Mouse (Mus musculus) embryo, embryonic 11 days (tissue): Measurements from ENCODE around the gene Fpgs.

Experiments
- DNase-seq: peaks from one replicate; pipeline ENCODE4 v3.0.0-alpha.2; 2015

Fpgs gene

DNA sequence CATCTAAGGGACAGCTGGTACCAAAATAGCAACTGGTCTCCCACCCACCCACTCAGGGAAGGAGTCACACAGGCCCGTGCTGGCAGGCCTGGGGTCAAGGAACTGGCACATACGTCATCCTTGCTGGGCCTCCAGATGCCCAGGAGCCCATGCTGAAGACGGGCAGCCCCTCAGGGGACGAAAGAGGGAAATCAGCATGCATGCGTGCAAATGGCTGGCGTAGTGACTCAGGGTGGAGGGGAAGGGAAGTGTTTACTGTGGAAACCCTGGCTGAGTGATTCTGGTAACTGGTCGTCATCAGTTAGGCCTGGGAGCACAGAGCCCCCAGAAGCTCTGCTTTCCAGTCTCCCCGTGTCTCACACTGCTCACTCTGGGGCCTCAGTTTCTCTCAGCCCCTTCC, 38.6 kb downstream of the Fpgs start:
- DNase-seq, result no peak

DNA sequence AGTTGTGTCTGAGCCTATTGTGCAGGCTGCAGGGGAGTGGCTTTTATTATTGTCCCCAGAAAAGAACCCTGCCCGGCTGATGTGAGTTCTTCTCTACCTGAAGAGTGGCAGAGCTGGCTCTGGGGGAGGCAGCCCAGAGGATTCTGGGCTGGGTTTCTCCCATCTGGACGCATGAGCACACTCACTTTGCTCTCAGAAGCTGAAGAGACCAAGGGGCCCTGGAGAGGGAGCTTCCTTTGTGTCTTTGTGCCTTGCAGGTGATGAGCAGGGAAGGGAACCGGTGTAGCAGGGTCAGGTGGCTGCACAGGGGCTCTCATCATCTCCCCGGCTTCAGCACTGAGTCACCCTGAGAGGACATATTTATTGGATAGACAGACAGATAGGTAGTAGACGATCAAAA, 41.7 kb downstream of the Fpgs start:
- no peak for DNase-seq

GRCm38 (mm10) chr2:32661509-32662107, 42.3 kb downstream of the Fpgs start:
- DNase-seq, result no peak

- DNase-seq, result no peak
Measured at GRCm38 (mm10) chr2:32658873-32659272, 45.1 kb downstream of the Fpgs start.

- DNase-seq, result peak; percentile 73
Measured at GRCm38 (mm10) chr2:32655826-32656225, 48.1 kb downstream of the Fpgs start.

DNA sequence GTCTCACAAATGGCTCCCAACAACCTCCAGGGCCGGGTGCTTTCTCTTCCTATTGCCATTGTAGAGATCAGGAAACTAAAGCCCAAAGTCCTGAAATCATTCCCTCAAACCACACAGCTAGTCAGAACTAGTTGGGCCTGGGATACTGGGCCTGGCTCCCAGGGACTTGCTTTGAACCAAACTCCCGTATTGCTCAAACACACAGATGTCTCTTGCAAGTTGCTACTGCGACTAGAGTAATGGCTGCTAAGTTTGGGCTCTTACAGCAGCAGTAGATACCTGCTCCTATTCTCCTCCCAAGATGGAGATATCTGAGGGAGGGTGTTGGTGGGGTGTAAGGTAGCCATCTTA, 48.6 kb downstream of the Fpgs start:
- no peak for DNase-seq

- DNase-seq, result no peak
Measured at GRCm38 (mm10) chr2:32654743-32655393, 49.1 kb downstream of the Fpgs start.

DNA sequence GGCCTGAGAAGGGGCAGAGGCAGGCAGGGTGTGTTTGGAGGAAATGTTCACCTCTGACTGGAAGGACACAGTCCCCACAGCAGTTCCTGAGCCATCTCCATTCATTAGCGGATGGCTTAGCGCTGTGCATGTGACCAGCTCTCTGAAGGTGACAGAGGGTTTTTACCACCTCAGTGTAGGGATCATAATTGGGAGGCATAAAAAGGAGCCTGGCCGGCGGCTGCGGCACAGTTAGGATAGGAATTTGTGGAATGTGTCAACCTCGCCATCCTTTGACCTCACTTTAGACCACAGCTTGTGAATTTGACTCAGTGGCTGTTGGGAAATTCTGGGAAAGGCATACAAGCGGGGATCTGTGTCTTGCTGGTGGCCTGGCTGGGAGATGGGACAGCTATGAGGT, 50.2 kb downstream of the Fpgs start:
- DNase-seq, result no peak

- no peak for DNase-seq
Measured at GRCm38 (mm10) chr2:32647366-32647765, 56.6 kb downstream of the Fpgs start.

DNA sequence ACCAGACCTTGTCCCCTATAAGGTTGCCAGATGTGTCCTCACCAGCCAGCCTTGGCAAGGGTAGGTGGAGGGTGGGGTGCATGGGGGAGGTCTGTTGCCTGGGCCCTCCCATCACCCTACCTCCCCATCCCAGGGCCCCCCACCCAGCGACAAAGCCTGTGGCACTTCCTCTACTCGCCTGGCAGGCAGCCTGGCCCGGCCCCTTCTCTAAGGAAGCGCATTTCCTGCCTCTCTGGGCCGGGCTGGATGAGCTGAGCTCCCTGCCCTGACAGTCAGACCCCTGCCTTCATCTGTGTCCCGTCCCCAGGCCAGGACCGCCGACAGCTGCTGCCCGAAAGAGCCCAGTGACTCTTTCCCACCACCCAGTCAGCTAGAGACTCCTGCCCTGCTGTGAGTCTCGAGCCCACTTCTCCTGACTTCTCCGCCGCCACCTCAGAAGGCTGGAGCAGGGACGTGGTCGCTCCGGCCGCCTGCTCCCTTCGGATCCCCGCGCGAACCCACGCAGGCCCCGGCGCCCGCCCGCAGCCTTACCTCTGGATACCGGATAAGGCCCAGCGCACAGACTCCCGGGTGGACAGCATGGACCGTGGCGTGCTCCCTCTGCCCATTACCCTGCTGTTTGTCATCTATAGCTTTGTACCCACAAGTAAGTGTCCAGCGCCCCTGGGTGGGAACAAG, 57.4 kb downstream of the Fpgs start, which contains the start of gene Eng:
TSS of gene Eng (plus strand) at position 217 of the 678 bp plus-strand sequence.
- DNase-seq, result no peak

- DNase-seq, result no peak
Measured at GRCm38 (mm10) chr2:32645647-32646046, 58.3 kb downstream of the Fpgs start.

DNA sequence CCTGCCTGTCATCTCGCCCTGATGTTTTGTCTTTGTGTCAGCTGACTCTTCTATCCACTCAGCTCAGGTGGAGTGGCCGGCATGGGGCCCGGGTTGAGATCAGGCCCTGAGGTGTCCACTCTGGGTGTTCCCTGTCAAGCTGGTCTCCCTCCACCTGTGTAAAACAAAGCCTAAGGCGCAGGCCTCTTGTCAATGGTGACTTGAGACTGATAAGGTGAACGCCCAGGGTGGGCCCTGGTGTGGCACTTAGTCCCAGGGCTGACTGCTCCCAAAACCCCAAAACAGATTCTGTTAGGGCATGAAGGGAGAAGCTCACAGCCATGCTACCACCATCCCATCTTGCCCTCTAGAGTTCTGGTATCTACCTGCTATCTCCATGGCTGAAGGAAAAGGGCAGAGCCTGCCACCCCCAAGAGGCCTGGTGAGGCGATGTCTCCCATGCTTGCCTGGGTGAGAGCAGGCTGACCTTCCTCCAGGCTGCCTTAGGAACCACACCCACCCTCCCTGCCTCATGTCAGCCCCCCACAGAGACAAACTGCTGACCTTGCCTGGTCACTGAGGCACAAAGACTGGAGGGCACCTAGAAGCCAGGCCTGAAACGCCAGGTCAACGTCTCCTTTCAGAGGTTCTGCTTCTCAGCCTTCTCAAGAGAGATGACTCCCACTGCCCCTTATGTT, 59.0 kb downstream of the Fpgs start:
- no peak for DNase-seq

GRCm38 (mm10) chr2:32644083-32644482, 59.9 kb downstream of the Fpgs start:
- DNase-seq, result no peak

GRCm38 (mm10) chr2:32642813-32643212, 61.1 kb downstream of the Fpgs start:
- DNase-seq, result no peak

DNA sequence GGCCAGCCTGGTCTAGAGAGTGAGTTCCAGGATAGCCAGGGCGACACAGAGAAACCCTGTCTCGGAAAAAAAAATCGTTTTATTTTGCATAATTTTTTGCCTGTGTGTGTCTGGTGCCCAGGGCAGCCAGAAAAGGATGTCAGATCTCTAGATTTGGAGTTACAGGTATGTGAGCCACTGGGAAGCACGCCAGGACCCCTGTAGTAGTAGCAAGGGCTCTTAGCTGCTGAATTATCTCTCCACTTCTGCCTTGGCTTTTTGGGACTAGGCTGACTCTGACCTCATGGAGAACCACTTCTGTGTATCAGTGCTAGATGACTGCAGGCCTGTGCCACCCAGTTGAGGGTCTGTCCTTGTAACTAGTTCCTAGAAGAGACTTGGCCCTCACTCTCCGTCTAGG, 62.1 kb downstream of the Fpgs start:
- no peak for DNase-seq

DNA sequence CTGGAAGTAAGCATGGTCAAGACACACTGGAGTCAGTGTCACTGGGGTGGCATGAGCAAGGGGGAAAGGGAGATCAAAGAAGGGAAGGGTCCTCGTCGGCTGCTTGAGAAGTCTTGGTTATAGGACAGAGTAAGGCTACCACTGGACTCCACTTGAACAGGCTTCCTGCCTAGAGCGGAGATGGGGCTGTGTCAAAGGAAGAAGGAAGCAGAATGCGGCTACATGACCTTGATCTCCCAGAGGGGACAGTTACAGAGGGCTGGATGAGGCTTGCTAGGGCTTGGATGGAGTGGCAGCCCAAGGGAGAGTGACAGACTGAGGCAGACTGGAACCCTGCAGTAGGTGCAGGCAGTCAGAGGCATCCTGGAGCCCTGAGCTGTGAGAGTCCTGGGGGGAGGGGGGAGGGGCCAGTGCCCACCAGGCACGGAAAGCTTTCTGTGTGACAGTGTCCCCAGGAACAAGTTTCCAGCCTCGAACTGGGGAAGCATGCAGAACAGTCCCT, 63.3 kb downstream of the Fpgs start:
- DNase-seq, result no peak

DNA sequence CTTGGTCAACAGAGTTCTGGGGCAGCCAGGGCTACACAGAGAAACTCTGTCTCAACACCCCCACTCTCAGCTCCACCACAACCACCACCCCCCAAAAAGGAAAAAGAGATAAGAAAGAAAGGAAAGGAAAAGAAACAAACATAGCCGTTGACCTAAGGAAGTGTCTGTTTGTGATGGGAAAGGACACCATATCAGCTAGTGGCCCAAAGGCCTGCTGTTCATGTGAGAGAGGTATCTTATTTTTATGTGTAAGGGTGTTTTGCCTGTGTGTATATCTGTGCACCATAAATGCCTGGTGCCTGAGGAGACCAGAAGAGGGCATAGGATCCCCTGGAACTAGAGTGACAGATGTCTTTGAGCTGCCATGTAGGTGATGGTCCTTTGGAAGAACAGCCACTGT, 64.3 kb downstream of the Fpgs start:
- DNase-seq, result no peak

DNA sequence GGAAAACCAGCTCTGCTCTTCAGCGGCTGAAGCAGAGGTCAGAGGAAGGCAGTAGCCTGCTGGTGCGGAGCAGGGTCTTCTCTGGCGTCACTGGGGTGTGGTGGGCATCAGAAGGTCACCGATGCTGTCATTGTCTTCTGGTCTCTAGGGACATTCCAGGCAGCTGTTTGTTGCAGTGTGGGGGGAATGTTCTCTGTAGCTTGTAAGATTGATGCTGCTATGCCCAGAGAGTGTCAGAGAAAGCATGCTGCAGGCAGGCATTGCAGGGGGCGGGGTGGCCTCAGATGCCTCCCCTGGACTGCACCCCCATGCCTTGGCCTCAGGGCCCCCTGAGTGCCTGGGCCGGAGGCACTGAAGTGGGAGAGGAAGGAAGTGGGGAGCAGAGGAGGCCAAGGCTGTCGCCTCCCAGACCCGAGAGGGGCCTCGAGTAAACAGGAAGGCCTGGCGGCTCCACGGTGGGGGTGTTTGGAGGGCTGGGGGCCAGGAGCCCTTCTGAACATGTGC, 66.1 kb downstream of the Fpgs start:
- no peak for DNase-seq

DNA sequence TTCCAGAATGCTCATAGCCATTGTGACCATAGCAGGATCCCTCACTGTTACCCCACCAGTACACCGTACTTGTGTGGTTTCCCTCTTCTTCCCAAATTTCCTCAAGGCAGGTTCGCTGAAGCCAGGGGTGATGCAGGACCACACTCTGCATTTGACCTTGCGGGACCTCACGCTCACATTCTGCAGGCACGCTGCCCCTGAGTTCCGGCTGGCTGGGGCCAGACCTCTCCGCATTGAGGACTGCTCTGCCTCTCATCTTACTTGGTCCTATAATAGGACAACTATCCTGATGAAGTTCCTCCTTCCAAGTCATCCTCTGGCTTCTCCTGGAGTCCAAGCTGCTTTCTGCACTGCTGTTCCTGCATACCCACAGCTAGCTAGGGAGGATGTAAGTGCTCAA, 67.3 kb downstream of the Fpgs start:
- DNase-seq, result no peak

- no peak for DNase-seq
Measured at GRCm38 (mm10) chr2:32634277-32635105, 69.5 kb downstream of the Fpgs start.

DNA sequence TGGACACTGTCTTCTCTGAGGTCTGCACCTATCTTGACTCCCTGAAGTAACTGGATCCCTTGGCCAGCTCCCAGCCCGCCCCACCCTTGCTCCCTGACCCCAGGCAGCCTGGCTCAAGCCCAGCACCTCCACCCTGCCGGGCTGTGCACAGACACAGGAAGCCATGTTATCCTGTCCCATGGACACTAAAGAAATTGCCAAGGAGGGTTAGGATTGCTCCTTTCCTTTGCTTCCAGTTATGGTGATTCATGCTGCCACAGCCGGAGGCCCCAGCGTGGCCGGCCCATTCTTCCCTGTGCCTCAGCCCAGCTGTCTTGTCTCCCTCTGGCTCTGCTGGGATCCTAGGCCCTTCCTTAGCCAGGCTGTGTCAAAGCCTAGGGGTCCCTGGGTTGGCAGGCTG, 70.3 kb downstream of the Fpgs start:
- no peak for DNase-seq
